Mouse (Mus musculus) spleen, postnatal 0 days (tissue): ENCODE measurements around the gene Mroh7. TPM values are rescaled to one million over a fixed set of nuclear protein-coding genes. Genes with fewer than 3 reads are reported as not detected.

Source experiments
- polyA plus RNA-seq: library from polyadenylated mRNA; unstranded; fragments of >200 nt; fragmentation: Nextera tagmentation; extraction: Ambion mirVana; gene quantifications from 2 replicates; pipeline ENCODE4 v1.2.1, GENCODE M21; 2015

Gene Mroh7
- 0.28 and 0.51 TPM in 2 replicates for polyA plus RNA-seq

DNA sequence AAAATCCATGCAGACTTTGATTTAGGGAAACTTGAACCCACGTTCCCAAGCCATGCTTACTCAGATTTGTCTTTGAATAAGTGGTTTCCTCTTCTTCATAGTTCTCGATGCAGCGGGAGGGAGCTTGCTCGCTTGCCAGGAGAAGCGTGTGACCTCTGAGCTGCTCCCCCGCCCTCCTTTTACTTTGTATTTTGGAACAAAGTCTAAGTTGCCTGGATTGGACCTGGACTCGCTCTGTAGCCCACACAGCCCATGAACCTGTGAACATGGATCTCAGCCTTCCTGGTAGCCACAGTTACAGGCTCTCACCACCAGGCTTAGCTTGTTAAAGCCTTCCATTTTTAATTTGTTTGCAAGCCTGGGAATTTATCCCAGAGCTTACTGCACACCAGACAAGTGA, at the start of gene Mroh7:
TSS of gene Mroh7 (minus strand) at position 112 of the 400 bp plus-strand sequence.

DNA sequence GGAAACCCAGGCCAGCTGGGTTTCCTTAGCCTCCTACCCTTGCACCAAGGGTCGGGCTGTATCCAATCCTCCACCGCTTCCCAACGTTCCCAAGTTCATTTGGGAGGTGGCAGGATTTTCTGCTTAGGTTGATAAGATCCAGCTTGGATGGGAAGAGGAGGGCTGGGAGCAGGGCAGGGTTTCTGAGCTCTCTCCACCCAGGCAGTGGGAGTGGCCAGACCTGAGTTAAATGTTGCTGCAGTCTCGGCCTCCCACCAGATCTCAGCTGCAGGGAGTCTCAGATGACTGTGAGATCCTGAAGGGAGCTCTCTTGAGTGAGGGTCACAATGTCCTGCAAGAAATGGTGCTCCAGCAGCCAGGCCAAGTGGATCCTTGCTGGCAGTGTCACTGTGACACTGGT, 2.9 kb upstream of the Mroh7 start, which contains the start of gene Fam151a:
TSS of gene Fam151a (plus strand) at position 254 of the 400 bp plus-strand sequence.

DNA sequence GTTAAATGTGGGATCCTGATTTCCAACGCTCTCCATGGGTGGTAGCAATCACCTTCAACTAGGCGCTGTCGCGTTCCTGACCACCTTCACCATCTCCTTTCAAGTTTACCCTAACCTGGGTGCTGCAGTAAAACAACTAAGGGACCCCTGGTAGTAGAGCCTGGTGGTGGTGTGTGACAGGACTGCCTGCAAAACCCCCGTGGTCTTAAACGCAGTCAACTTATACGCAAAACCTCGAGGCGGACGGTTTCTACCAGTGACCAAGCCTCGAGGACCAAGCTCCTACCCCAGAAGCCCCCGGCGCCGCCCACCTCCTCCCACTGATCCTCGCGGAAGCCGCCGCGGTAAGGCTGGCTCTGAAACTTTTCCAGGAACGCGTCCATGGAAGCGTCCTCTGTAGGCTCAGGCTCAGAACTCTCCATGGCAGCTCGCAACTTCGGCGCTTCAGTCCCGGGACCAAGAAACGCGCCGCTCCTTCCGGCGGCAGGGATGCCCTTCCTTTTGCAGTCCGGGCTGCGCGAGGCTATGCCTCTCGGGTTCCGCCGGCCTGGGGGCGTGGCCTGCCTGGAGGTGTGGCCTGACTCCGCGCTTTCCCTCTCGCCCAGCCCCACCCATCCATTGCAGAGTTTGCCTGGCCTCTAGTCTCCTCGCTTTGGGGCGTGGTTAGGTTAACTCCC, 52.1 kb downstream of the Mroh7 start, which contains the start of gene Ttc4:
TSS of gene Ttc4 (minus strand) at position 503 of the 677 bp plus-strand sequence.

DNA sequence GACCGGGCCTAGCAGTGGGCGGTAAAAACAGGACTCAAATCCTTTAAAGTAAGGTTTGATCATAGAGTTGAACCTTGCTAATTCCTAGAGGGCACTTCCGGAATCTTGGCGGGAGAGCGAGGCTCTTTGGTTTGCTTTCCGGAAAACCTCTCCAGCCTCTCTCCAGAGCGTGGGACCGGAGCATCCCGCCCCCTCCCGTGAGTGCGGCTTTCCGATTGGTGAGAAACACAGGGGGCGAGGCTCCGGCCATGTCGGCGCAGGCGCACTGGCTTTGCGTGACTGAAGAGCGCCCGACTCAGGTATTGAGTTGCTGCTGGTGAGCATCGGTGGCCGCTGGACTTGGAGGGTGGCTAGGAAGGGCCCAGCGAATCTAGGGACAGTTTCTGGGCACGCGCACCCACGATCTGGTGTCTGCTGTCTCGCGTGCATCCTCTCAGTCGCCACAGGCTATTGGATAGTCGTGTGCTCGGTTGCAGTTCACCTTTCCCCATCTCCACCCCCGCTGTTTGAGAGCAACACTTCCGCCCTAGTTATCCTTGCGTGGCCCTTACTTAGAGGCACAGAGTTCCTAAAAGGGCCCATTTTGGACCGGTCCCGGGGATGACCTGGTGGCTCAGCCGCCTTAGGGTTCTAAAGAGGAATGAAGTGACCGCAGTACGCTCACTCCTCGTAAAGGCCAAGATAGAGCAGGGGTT, 79.7 kb downstream of the Mroh7 start, which contains the start of gene Pars2:
TSS of gene Pars2 (plus strand) at position 237 of the 695 bp plus-strand sequence.

Other genes with a start within 250 kb of the Mroh7 start
- gene Bsnd, start 238.6 kb downstream of the Mroh7 start, polyA plus RNA-seq: not detected in 2 replicates
- 1.8 and 2.2 TPM in 2 replicates for gene Dhcr24, start 169.9 kb downstream of the Mroh7 start, polyA plus RNA-seq
- gene Lexm, start 113.7 kb downstream of the Mroh7 start, polyA plus RNA-seq: not detected in 2 replicates
- gene Ttc22, start 108.5 kb downstream of the Mroh7 start, polyA plus RNA-seq: 0.88 and 1.1 TPM in 2 replicates
- gene Pars2, start 79.9 kb downstream of the Mroh7 start, polyA plus RNA-seq: 4.8 and 5.5 TPM in 2 replicates
- 33.7 and 35.8 TPM in 2 replicates for gene Ttc4, start 52.0 kb downstream of the Mroh7 start, polyA plus RNA-seq
- gene Fam151a, start 3.0 kb upstream of the Mroh7 start, polyA plus RNA-seq: 9.5 and 17.2 TPM in 2 replicates
- 3.3 and 3.4 TPM in 2 replicates for gene Acot11, start 74.1 kb upstream of the Mroh7 start, polyA plus RNA-seq
- 77.8 and 78.9 TPM in 2 replicates for gene Ssbp3, start 179.8 kb upstream of the Mroh7 start, polyA plus RNA-seq